Mouse (Mus musculus): ENCODE measurements around the gene Olfr218.
"Not testable (repeated sequence)": the region's sequence is repeated elsewhere in the genome, so short reads cannot be mapped to it uniquely, and the experiment has no call there.

Olfr218 gene

DNA sequence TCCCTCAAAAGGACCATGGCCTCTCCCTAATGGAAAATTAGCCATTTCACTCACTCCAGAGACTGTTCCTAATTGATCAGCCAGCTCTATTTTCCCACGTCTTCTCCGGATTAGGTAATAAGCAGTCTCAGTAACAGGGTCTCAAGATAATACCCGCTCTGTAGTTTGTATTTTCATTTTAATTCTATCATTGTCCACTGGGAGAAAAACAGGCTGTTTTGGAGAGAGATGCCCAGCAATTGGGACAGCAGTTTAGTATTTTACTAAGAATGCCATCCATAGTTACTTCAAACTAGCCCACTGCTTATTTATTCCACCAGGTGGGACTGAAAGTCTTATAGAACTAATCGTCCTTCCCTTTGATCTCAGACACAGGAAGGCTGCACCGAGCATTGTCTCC lies at the start of gene Olfr218:
TSS of gene Olfr218 (plus strand) at position 301 of the 400 bp plus-strand sequence.
- DNase-seq (ENCODE audit: low spot score in 2 of 2): no peak

DNA sequence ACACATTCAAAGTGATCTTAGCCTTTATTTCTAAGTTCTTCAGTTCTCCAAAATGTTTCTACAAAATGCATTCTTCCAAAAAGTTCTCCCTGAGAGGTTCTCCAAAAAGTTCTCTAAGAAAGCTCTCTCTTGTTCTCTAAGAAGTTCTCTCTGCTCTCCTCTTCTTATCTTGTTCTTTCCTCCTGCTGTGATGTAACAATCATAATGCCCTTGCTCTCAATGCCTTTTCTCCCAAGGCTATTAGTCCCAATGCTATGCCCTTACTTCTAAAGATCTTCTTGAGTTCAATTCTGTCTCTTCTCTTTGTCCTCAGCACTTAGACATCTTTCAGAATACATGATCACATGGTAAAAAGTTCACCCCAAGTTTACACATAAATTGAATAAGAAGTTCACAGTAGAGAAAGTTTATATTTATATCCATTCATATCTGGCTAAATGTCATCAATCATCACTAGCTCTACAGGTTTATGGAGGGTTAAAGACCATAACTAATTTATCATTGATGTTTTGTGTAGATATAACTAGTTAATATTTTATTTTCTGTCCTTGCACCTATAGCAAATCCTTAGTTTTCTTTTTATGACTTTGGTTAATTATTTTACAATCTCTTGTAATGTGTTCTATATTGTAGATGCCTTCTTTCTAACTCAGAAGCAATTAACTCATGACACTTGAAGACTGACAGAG lies 23.3 kb upstream of the Olfr218 start:
- DNase-seq (ENCODE audit: low spot score in 2 of 2): no peak

DNA sequence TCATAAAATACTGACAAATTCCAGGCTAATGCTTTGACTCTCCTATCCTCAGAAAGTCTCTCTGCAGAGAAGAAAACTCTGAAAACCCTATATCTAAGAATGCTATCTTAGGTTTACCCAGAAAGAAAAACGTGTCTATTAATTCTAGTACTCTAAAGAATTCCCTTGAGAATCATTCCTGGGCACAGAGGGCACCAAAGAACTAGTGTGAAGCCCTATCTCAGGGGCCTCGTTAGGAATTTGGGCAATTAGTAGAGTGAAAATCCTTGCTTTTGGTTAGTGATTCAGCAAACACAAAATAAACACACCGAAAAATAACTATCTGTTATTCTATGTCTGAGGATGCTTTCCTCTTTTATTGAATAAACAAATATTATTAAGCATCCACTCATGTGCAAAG lies 7.1 kb upstream of the Olfr218 start, which contains the start of gene Olfr1406:
TSS of gene Olfr1406 (minus strand) at position 101 of the 400 bp plus-strand sequence.
- no peak for DNase-seq (ENCODE audit: low spot score in 2 of 2)

DNA sequence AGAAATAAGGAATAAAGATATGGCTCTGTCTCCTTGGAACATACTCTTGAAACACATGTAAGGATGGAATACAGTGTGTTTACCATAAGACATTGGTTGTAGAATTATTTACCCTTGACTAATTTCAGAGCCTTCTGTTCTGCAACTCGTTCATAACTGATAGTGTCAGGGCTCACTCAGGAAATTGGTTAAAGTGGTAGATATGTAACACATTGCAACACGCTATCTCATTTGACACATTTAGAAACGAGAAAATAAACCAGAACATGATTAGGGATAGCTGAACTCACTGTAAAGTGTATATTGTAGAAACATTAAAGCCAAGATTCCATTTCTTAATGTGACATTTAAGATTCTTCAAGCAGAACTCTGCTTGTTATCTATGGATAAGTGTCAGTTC lies 5.5 kb upstream of the Olfr218 start:
- no peak for DNase-seq (ENCODE audit: low spot score in 2 of 2)

DNA sequence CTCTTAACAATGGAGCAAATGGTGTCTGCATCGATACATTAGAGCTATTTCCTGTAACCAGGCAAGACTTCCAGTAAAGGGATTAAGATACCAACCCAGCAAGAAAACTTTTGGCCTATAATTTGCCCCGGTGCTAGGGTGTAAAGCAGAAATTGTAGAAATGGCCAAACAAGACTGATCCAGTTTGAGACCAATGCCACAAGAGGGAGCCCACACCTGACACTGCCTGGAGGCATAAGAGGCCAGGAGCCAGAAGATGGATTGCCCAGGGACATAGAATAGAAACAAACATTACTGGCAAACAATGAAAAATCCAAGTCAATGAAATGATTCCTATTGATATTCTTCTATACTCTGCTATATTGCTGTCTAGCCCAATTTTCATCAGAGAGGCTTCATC lies 1.2 kb upstream of the Olfr218 start:
- DNase-seq (ENCODE audit: low spot score in 2 of 2): no peak

DNA sequence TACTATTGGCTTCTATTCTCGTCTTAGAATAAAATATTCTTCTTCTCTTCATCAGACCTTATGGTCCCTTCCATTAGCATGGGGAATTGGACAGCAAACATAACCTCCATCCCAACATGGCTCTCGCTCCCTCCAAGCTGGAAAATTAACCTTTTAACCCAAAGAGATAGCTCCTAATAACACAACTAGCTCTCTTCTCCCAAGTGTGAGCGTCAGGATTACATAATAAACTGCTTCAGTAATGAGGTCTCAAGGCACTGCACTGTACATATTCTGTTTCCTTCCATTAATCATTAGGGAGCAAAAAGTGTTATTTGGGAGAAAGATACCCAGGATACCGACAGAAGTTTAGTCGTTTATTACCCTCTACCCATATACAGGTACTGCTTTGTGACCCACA lies 14.5 kb downstream of the Olfr218 start, which contains the start of gene Olfr1404:
TSS of gene Olfr1404 (plus strand) at position 301 of the 400 bp plus-strand sequence.
- DNase-seq (ENCODE audit: low spot score in 2 of 2): no peak

DNA sequence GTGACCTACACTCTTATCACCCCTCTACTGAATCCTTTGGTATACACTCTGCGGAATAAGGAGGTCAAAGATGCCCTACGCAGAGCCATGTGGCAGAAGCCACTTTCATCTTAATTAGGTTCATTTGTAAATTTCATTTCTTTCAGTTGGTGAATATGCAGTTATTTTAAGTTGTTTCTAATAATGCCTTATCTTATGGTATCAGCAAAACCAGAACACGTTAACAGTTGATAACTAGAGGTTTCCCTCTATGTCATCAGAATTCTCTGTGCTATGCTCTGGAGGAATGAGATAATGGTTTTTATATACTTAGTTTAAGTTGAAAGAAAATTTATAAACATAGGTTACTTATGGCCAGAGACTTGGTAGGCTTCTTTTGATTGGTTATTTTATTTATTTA lies 18.9 kb downstream of the Olfr218 start:
- no peak for DNase-seq (ENCODE audit: low spot score in 2 of 2)

DNA sequence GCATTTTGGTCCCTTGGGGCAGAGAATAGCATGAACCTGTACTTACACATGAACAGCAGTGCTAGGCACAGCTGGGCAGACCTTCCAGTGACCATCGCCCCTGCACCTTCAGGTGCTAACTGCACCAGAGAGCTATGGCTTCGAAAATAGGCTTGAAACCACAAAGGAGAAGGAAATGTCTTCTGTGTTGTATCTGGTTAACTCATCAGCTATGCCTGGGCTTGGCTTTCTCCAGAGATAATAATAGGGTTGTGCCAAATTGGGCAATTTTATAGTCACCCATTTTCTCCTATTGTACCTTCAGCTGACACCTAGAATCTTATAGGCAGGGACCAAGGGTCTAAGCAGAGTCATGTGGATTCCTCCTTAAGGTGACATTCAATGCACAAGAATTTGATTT lies 29.5 kb downstream of the Olfr218 start, which contains the start of gene Fcer1a:
TSS of gene Fcer1a (minus strand) at position 134 of the 400 bp plus-strand sequence.
- no peak for DNase-seq (ENCODE audit: low spot score in 2 of 2)

DNA sequence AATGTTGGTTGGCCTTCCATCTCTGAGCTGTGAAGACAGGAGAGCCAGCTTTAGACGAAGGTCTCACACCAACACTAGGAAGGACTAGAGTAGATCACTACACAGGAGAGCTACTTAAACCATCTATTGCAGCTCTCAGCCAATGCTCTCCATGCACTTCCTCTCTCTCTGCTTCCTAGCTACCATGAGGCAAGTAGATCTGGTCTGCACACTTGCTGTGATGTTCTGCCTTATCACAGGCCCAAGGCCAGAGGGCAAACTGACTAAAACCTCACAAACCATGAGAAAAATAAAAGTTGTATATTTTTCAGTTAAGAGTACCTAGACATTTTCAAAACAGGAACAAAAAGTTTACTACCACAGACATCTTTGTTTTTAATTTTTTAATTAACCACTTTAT lies 39.4 kb downstream of the Olfr218 start:
- not testable (repeated sequence) for DNase-seq (ENCODE audit: low spot score in 2 of 2)

DNA sequence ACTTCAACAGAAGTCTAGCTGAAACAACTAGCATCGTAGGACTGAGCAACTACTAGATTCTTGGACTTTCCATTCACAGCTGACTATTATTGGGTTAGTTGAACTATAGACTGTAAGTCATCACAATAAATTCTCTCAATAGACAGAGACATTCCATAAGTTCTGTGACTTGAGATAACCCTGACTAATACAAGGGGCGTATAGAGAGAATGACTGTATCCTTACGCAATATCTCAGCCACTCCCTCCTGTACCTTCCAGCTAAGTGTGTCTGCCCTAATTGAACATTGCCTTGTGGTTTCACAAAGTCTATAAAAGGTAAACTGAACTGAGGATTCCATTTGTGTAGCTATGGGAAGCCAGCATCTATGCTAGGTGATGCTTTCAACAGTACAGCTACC lies 52.3 kb downstream of the Olfr218 start:
- no peak for DNase-seq (ENCODE audit: low spot score in 2 of 2)
